Mouse (Mus musculus): Measurements from ENCODE around the gene Gbp5.
"Not testable (repeated sequence)": the region's sequence is repeated elsewhere in the genome, so short reads cannot be mapped to it uniquely, and the experiment has no call there.

The Gbp5 gene

GRCm38 (mm10) chr3:142541391-142541790 is 47.6 kb downstream of the Gbp5 start:
- DNase-seq (ENCODE audit: inconsistent ontology term): peak; percentile 54

- DNase-seq (ENCODE audit: inconsistent ontology term): not testable (repeated sequence)
Measured at GRCm38 (mm10) chr3:142542776-142543175, 49.0 kb downstream of the Gbp5 start.

DNA sequence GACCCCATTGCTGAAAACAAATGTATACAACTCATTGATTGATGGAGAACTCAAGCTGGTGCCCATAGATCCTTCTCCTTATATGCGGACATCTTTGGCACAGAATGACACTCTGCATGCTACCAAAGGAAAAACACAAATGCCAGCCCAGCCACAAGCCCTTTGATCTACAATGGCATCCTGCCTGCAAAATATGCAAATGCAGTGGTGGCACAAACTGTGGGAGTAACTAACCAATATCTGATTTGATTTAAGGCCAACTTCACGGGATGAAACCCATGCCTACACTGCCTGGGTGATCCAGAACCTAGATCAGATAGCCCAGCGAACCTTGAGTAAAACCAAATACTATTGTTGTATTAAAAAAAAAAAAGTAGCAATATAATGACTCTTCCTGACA is 52.9 kb downstream of the Gbp5 start:
- peak; percentile 62 for DNase-seq (ENCODE audit: inconsistent ontology term)

DNA sequence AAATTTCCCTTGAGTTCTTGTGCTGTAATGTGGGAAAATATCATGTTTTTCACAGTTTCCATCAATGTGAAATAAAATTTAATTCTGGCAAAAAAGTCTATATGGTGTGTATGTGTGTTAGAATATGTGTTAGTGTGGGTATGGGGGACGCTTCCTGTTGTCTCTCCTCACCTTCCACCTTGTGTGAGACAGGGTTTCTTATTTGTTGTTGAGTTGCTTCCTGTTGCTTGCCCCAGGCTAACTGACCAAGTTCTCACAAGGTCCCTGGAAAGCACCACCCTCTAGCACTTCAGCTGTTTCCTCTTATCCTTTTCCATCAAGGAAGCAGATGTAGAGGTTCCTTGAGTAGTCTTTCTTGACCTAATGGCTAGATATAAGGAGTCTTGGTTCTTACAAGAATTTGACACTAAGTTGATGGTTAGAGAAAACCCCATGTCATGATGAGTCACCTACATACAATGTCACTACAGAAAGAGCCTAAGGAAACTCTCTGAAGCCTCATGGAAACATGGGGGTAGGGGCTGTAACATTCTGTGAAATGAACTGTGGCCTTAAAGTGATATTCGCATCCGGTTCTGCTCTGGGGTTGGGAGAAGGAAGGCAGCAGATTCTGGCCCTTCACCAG is 56.4 kb downstream of the Gbp5 start:
- peak; percentile 28 for DNase-seq (ENCODE audit: inconsistent ontology term)

GRCm38 (mm10) chr3:142554601-142555000 is 60.8 kb downstream of the Gbp5 start:
- no peak for DNase-seq (ENCODE audit: inconsistent ontology term)

GRCm38 (mm10) chr3:142555623-142556022 is 61.8 kb downstream of the Gbp5 start:
- no peak for DNase-seq (ENCODE audit: inconsistent ontology term)

- peak; percentile 66 for DNase-seq (ENCODE audit: inconsistent ontology term)
Measured at GRCm38 (mm10) chr3:142559632-142560228, 66.0 kb downstream of the Gbp5 start, which contains the start of gene Gbp3. Gene Gbp3, plus strand, starts transcription at chr3:142560026.

DNA sequence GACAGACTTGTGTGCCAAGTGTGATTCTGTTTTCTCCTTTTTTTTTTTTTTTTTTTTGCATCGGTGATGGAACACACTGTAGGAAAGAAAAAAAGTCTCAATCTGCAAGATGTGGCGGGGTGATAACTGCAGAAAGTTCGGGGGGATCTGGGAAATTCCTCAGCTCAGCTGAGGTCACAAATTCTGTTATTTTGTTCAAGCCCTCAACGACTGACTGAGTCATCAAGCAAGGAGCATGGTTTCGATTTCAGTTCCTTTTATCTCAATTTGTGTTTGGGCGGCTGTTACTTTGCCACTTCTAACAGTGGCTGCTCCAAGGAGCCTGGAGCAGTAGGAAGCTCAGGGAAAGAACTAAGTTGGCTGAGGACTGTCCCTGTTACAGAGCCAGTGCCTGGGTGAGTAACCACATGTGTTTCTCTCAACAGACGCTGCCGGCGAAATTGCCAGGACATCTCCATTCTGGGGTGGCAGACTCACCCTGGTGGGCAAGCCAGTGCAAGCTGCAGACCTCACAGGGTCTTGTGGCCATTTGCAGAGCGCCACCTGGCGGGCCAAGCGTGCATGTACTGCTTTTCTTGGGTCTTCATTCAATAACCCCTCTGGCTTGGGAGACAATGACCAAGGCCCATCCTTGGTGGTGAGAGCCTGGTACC is 66.6 kb downstream of the Gbp5 start:
- DNase-seq (ENCODE audit: inconsistent ontology term): peak; percentile 88

- no peak for DNase-seq (ENCODE audit: inconsistent ontology term)
Measured at GRCm38 (mm10) chr3:142561045-142561646, 67.4 kb downstream of the Gbp5 start.

DNA sequence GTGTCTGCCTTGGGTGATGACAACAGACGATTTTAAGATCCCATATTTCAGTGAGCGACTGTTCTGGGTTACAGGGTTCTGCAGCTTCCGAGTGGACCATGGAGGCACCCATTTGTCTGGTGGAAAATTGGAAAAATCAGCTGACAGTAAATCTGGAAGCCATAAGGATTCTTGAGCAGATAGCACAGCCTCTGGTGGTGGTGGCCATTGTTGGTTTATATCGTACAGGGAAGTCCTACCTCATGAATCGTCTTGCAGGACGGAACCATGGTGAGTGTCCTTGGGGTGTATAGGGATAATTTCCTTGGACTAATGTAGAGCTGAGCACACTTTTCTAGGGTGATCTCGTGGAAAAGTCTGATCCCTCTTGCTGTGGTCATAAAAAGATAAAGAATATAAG is 67.9 kb downstream of the Gbp5 start:
- no peak for DNase-seq (ENCODE audit: inconsistent ontology term)

- not testable (repeated sequence) for DNase-seq (ENCODE audit: inconsistent ontology term)
Measured at GRCm38 (mm10) chr3:142567490-142567889, 73.7 kb downstream of the Gbp5 start.

DNA sequence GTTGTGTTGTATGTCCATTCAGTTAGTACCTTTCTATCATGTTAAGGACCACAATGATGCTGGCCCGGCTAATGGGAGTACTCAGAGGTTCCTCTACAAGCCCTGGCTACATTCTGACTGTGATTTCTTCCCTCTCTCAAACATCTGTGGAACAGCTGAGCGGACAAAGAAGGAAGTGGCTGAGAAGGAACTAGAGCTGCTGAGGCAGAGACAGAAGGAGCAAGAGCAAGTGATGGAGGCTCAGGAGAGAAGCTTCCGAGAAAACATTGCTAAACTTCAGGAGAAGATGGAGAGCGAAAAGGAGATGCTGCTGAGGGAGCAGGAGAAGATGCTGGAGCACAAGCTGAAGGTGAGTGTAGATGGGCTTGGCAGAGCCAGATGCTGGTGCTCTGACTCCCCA is 77.0 kb downstream of the Gbp5 start:
- DNase-seq (ENCODE audit: inconsistent ontology term): no peak

All from Muller cell, postnatal 12 days (primary cell).